Mouse (Mus musculus) thymus, adult 2 months (tissue): ENCODE measurements around the gene Rad21l. TPM values are rescaled to one million over a fixed set of nuclear protein-coding genes. Genes with fewer than 3 reads are reported as not detected.
"Not testable (repeated sequence)": the region's sequence is repeated elsewhere in the genome, so short reads cannot be mapped to it uniquely, and the experiment has no call there.

Experiments
- DNase-seq: peaks from one replicate; pipeline ENCODE4 v3.0.0; 2021
- H3K27ac ChIP-seq: fragments of 200-500 bp; 2 replicates; pipeline ENCODE4 v1.5.1; 2012; ENCODE audit warnings: low read length, control low read depth; ENCODE audit not compliant: control insufficient read depth, insufficient read depth
- H3K27me3 ChIP-seq: fragments of 200-500 bp; 2 replicates; pipeline ENCODE4 v1.6.1; 2012; ENCODE audit warnings: mild to moderate bottlenecking, low read length, moderate library complexity, mixed read lengths; ENCODE audit not compliant: control insufficient read depth, insufficient read depth
- H3K36me3 ChIP-seq: fragments of 200-500 bp; 2 replicates; pipeline ENCODE4 v1.6.1; 2012; ENCODE audit warnings: mild to moderate bottlenecking, low read length, moderate library complexity; ENCODE audit not compliant: control insufficient read depth, insufficient read depth
- H3K4me1 ChIP-seq: fragments of 200-500 bp; replicated peaks from 2 replicates; pipeline ENCODE4 v1.6.1; 2012; ENCODE audit warnings: low read length; ENCODE audit not compliant: control insufficient read depth, insufficient read depth
- H3K4me3 ChIP-seq: fragments of 200-500 bp; 2 replicates; pipeline ENCODE4 v1.5.1; 2012; ENCODE audit warnings: mild to moderate bottlenecking, low read length, control low read depth, moderate library complexity; ENCODE audit not compliant: control insufficient read depth, insufficient read depth
- CTCF ChIP-seq: fragments of 200-500 bp; IDR thresholded peaks from 2 replicates; pipeline ENCODE4 v1.5.1; 2012; ENCODE audit warnings: mild to moderate bottlenecking, control low read depth, low read length, moderate library complexity, borderline replicate concordance; ENCODE audit not compliant: control insufficient read depth, poor library complexity, insufficient read depth; ENCODE audit errors: extremely low read depth
- POLR2A ChIP-seq: fragments of 200-500 bp; IDR thresholded peaks from 2 replicates; pipeline ENCODE4 v1.6.1; 2012; ENCODE audit warnings: mild to moderate bottlenecking, low read length, control low read depth, moderate library complexity; ENCODE audit not compliant: control insufficient read depth, poor library complexity, insufficient read depth; ENCODE audit errors: extremely low read depth
- WGBS: fragments of 180-500 bp; shearing (Covaris S2); methylation state at CpG from one replicate; pipeline ENCODE4 v1.1.7; 2018; 5-methylcytosine and 5-hydroxymethylcytosine counted together
- polyA plus RNA-seq: library from polyadenylated mRNA; depleted of rRNA; stranded (reverse); fragments of >200 nt; gene quantifications from 2 replicates; pipeline ENCODE4 v1.2.3, GENCODE M21; 2012

Gene Rad21l
- polyA plus RNA-seq, 1 experiment: not detected

DNA sequence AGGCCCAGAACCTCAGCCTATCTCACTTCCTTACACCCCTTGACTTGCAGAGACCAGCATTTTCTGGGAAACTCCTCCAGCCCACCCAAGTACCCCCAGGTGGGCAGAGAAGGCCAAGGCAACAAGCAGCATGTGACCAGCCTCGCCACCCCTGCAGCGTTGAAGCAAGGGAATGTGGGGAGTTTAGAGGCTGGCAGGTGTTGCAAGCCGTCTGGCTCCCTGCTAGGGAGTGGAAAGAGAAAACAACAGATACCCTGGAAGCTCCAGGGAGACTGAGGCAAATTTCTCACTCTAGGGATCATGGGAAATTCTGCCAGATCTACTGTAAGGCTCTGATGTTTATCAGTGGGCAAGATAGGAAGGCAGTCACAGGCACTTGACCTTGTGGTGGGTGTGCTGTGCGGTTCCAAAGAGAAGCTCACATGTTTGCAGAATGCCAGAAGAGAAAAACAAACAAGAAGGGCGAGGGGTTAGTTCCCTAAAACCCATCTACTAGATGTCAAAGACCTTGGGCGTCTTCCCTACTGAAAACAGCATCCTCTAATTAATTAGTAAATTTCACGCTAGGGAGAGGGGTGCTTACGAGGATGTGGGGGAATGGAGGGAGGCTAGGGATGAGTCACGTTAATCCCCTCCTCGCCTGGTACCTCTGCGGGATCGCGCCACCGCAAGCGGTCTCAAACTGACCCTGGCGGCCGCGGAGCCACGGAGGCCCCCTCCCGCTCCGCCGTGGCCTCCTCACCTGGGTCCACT lies 36.8 kb downstream of the Rad21l start:
- TF ChIP-seq POLR2A: no peak
- TF ChIP-seq CTCF: no peak
- Histone ChIP-seq H3K36me3 (no peaks in the 10 kb centered on the region), H3K27ac (no peak overlapping the region), H3K27me3 (peaks cover 5% of the 10 kb centered on the region; the same call in 1 of the 2 replicates), H3K4me1 (no peaks in the 10 kb centered on the region; the same call in 1 of the 2 replicates), H3K4me3 (peak overlapping the region; percentile 14)
- no peak for DNase-seq
- 11% methylated on average over 22 of the region's 22 CpGs for WGBS

DNA sequence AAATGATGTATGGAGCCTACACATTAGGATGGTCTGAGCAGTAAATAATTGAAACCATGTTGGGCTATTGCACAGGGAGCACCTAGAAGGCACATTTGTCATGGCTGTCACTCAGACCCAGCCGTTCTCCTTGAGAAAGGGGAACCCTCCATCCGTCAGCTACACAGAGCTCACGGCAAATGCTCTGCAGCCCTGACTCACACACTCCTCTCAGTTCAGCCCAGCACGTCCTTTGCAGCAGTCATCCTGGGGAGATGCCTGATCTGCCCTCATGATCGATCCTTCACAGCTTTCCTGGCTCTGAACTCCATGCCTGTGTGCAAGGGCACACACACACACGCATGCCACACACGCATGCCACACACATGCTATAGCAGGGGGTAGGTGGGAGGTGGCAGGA lies 39.0 kb downstream of the Rad21l start:
- WGBS: 64% methylated on average over 7 of the region's 7 CpGs
- Histone ChIP-seq H3K4me1 (no peaks in the 10 kb centered on the region; the same call in 1 of the 2 replicates), H3K27ac (no peak overlapping the region), H3K4me3 (no peak overlapping the region), H3K27me3 (peaks cover 5% of the 10 kb centered on the region; the same call in 1 of the 2 replicates), H3K36me3 (no peaks in the 10 kb centered on the region)
- TF ChIP-seq CTCF (no peak), POLR2A (no peak)
- no peak for DNase-seq

DNA sequence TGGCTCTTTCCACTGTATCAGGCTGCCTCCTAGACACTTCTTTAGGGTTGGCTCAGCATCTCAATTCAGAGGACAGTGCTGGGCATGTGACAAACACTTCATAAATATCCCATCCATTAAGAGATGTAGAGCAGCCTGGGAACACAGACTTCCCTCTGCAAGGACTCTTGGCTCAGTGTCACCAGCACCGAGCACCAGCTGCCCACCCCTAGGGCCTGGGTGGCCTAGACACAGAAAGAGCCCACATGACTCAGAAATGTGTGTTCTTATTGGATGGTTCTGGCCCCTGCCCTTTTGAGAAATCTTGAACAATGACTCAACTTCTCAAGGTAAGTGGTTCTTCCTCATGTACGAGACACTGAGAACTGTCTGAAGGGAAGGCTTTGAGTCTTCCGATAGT lies 40.3 kb downstream of the Rad21l start:
- no peak overlapping the region for H3K27ac ChIP-seq
- 94% methylated on average over 3 of the region's 3 CpGs for WGBS
- H3K27me3 ChIP-seq: peaks cover 5% of the 10 kb centered on the region; the same call in 1 of the 2 replicates
- no peak for DNase-seq
- no peaks in the 10 kb centered on the region; the same call in 1 of the 2 replicates for H3K4me1 ChIP-seq
- no peak overlapping the region for H3K4me3 ChIP-seq
- no peaks in the 10 kb centered on the region for H3K36me3 ChIP-seq
- no peak for TF ChIP-seq CTCF
- no peak for TF ChIP-seq POLR2A

DNA sequence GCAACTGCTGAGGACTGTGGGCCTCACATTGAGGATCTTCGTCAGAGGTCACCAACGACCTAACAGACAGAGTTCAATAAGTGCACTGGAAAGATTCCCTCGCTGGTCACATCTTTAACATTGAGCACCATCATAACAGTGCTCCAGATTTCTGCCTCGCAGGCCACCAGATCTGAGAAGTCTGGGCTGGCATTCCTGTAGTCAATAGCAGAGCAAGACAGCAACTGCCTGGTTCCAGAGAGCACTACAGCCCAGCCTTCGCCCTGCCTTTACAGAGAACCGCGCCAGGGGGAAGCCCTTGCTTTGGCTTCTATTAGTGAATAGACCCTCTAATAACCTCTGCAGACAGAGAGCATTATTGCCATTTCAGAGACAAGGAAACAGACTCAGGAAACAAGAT lies 42.0 kb downstream of the Rad21l start:
- no peak for DNase-seq
- Histone ChIP-seq H3K27ac (no peak overlapping the region), H3K27me3 (no peaks in the 10 kb centered on the region; the same call in 1 of the 2 replicates), H3K4me3 (no peak overlapping the region), H3K4me1 (no peaks in the 10 kb centered on the region), H3K36me3 (no peaks in the 10 kb centered on the region)
- TF ChIP-seq POLR2A (no peak), CTCF (no peak)
- 94% methylated on average over 7 of the region's 7 CpGs for WGBS

DNA sequence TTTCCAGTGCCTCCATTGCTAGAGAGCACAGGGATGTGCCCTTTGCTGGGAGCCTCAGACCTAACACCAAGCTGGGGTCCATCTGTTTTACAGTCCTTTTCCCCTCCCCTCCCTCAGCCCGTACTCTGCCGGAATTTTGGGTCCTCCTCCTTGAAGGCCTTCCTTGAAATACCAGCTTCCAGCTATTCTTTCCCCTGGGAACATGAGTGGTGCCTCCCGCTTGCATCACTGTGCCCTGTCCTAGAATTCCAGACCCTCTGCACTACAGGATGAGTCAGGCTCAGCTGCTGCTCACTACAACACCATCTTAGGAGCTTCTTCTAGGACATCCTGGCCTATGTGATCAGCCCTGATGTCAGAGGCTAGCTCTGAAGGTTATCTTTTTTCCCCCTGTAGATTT lies 44.6 kb downstream of the Rad21l start:
- TF ChIP-seq CTCF (no peak), POLR2A (no peak)
- no peak for DNase-seq
- Histone ChIP-seq H3K36me3 (no peaks in the 10 kb centered on the region), H3K27me3 (no peaks in the 10 kb centered on the region), H3K4me1 (no peaks in the 10 kb centered on the region), H3K27ac (no peak overlapping the region), H3K4me3 (no peak overlapping the region)
- 87% methylated on average over 3 of the region's 3 CpGs for WGBS

DNA sequence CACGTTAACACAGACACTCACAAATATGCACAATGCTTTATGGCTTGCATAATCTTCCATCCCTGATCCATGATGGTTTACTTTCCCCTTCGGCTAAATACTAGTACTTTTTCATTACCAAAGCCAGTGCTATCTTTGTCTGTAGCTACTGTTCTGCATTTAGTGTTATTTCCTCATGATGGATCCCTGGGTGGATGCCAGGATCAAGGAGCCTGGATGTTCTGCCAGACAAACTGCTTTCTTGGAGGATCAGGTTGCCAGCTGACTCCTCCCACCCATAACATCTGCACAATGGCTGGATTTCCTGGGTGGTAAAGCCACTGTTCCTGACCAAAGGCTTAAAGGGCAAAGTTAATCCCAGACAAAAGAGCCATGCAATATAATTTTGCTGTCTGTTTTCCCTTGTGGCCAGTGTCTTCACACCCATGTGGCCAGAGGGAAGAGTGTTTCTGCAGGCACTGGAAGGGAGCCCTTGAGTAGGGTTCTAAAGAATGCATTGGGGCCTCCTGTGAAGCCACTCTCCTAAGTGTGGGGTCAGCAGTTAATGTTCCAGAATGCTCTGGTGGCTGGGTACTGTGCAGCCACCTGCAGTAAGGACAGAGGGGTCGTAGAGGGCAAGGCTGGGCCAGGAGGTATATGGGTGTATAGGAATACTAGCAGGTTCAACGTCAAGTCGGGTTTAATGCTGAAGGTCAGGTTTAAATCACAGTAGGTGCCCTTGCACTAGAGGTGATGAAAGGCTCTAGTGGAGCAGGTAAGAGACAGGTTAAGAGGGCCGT lies 51.6 kb downstream of the Rad21l start:
- DNase-seq: no peak
- no peak for TF ChIP-seq POLR2A
- TF ChIP-seq CTCF: no peak
- no peak overlapping the region for H3K4me3 ChIP-seq
- H3K27me3 ChIP-seq: no peaks in the 10 kb centered on the region
- no peaks in the 10 kb centered on the region for H3K36me3 ChIP-seq
- no peaks in the 10 kb centered on the region for H3K4me1 ChIP-seq
- no peak overlapping the region for H3K27ac ChIP-seq
- 85% methylated on average over 6 of the region's 6 CpGs for WGBS

DNA sequence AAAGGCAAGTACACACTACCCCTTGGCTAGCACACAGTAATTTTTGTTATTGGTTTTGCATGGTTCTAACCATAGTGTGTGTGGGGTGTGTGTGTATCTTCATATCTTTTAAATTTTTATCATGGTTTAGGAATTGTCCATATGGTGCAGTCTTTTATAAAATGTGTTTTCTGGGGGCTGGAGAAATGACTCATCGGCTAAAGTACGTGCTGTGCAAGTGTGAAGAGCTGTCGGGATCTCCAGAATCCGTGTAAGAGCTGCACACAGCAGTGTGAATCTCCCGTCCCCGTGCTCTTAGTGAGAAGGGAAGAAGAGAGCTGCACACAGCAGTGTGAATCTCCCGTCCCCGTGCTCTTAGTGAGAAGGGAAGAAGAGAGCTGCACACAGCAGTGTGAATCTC lies 52.6 kb downstream of the Rad21l start:
- not testable (repeated sequence) for DNase-seq, H3K36me3 ChIP-seq, H3K27me3 ChIP-seq, H3K4me3 ChIP-seq, H3K4me1 ChIP-seq, H3K27ac ChIP-seq
- 88% methylated on average over 7 of the region's 8 CpGs for WGBS
